Mouse (Mus musculus) testis, adult 2 months (tissue): ENCODE measurements around the gene Tsc22d1.

ENCODE experiments used
- CTCF ChIP-seq: fragments of 200-500 bp; IDR thresholded peaks from 2 replicates; pipeline ENCODE4 v1.5.1; 2012; ENCODE audit warnings: low read depth, mild to moderate bottlenecking, inconsistent platforms, low read length, moderate library complexity; ENCODE audit not compliant: control insufficient read depth, insufficient read depth, insufficient replicate concordance
- POLR2A ChIP-seq: fragments of 200-500 bp; IDR thresholded peaks from 2 replicates; pipeline ENCODE4 v1.6.1; 2012; ENCODE audit warnings: low read depth, mild to moderate bottlenecking, inconsistent platforms, low read length, moderate library complexity; ENCODE audit not compliant: control insufficient read depth

DNA sequence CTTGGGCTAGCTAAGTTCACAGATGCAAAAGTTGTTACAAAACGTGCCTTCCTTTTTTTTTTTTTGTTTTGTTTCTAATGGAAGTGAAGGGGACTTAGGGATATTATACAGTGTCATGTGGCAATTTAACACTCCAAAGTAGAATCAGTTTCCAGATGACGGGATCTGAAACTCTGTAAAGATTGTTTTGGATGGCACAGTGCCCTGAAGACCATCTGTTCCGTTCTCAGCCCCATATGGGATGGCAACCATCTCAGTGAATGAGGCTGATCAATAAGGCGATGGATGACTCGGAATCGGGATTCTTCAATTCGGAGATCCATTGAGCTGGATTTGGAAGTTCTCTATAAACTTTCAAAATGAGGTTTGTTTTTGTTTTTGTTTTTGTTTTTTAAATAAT is 17.6 kb downstream of the Tsc22d1 start:
- TF ChIP-seq POLR2A (no peak), CTCF (no peak)
